Mouse (Mus musculus) liver, adult 2 months (tissue): ENCODE results near the gene Casz1. TPM values are rescaled to one million over a fixed set of nuclear protein-coding genes. Genes with fewer than 3 reads are reported as not detected.

Experiments used
- DNase-seq: peaks from one replicate; pipeline ENCODE4 v3.0.0-alpha.2; 2011; ENCODE audit warnings: low read depth, low spot score; ENCODE audit errors: extremely low read depth
- H3K27ac ChIP-seq: fragments of 200-500 bp; replicated peaks from 2 replicates; pipeline ENCODE4 v1.5.1; 2012; ENCODE audit warnings: low read depth, mild to moderate bottlenecking, control low read depth, inconsistent platforms, low read length; ENCODE audit not compliant: insufficient read depth
- H3K27me3 ChIP-seq: fragments of 200-500 bp; 2 replicates; pipeline ENCODE4 v1.6.1; 2012; ENCODE audit warnings: mild to moderate bottlenecking, moderate library complexity, low read length, inconsistent platforms; ENCODE audit not compliant: control insufficient read depth, insufficient read depth
- H3K36me3 ChIP-seq: fragments of 200-500 bp; 2 replicates; pipeline ENCODE4 v1.6.1; 2012; ENCODE audit warnings: low read length, inconsistent platforms; ENCODE audit not compliant: control insufficient read depth, insufficient read depth
- H3K4me1 ChIP-seq: fragments of 200-500 bp; 2 replicates; pipeline ENCODE4 v1.6.1; 2011; ENCODE audit warnings: low read length; ENCODE audit not compliant: control insufficient read depth, insufficient read depth
- H3K4me3 ChIP-seq: fragments of 200-500 bp; 2 replicates; pipeline ENCODE4 v1.5.1; 2011; ENCODE audit warnings: low read depth, mild to moderate bottlenecking, control low read depth, low read length, moderate library complexity; ENCODE audit not compliant: insufficient read depth
- H3K79me2 ChIP-seq: fragments of 200-500 bp; 2 replicates; pipeline ENCODE4 v1.6.1; 2012; ENCODE audit warnings: inconsistent platforms, mild to moderate bottlenecking, low read length, moderate library complexity; ENCODE audit not compliant: control insufficient read depth, insufficient read depth
- H3K9ac ChIP-seq: fragments of 200-500 bp; 2 replicates; pipeline ENCODE4 v1.6.1; 2012; ENCODE audit warnings: low read depth, mild to moderate bottlenecking, control low read depth, inconsistent platforms, low read length
- CTCF ChIP-seq: fragments of 200-500 bp; IDR thresholded peaks from 2 replicates; pipeline ENCODE4 v1.5.1; 2011; ENCODE audit warnings: low read depth, low read length, control low read depth
- POLR2A ChIP-seq: fragments of 200-500 bp; IDR thresholded peaks from 2 replicates; pipeline ENCODE4 v1.6.1; 2011; ENCODE audit warnings: low read length, control low read depth; ENCODE audit not compliant: insufficient read depth; ENCODE audit errors: extremely low read depth
- WGBS: fragments of 180-500 bp; shearing (Covaris S2); methylation state at CpG from one replicate; pipeline ENCODE4 v1.1.7; 2018; 5-methylcytosine and 5-hydroxymethylcytosine counted together
- polyA plus RNA-seq: library from polyadenylated mRNA; depleted of rRNA; stranded (reverse); fragments of >200 nt; gene quantifications from 2 replicates; pipeline ENCODE4 v1.2.3, GENCODE M21; 2012
- total RNA-seq: library from RNA; depleted of rRNA; stranded (reverse); fragments of >200 nt; gene quantifications from 2 replicates; pipeline ENCODE4 v1.2.3, GENCODE M21; 2014

The Casz1 gene
- total and polyA plus RNA-seq, 2 experiments: 0.09 to 0.24 TPM

DNA sequence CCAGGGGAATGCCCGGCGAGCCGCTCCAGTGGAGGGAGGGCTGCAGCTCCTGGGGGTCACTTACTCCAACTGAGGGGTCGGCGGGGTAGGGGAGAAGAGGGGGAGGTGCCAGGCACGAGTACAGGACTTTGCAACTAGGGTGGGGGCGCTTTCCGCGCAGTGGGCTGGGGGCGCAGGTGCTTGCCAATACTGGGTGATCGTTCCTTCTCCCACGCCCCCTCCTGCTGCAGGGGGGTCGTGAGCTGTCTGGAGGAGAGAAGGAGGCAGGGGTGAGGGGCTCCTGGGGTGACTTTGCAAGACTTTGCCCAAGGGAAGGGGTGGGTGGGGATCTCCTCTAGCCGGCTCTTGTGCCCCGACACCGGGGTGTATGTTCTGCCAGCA lies 541 bp downstream of the Casz1 start:
- H3K4me1 ChIP-seq: peaks cover 2% of the 10 kb centered on the region; the same call in 1 of the 2 replicates
- H3K4me3 ChIP-seq: peak overlapping the region; percentile 76; the same call in 1 of the 2 replicates
- no peak for TF ChIP-seq POLR2A
- no peak for TF ChIP-seq CTCF
- H3K36me3 ChIP-seq: no peaks in the 10 kb centered on the region
- WGBS: 1% methylated on average over 16 of the region's 16 CpGs
- no peak overlapping the region for H3K27ac ChIP-seq
- no peak for DNase-seq
- peaks cover 19% of the 10 kb centered on the region for H3K27me3 ChIP-seq
- no peaks in the 10 kb centered on the region for H3K79me2 ChIP-seq
- H3K9ac ChIP-seq: peak overlapping the region; percentile 65

DNA sequence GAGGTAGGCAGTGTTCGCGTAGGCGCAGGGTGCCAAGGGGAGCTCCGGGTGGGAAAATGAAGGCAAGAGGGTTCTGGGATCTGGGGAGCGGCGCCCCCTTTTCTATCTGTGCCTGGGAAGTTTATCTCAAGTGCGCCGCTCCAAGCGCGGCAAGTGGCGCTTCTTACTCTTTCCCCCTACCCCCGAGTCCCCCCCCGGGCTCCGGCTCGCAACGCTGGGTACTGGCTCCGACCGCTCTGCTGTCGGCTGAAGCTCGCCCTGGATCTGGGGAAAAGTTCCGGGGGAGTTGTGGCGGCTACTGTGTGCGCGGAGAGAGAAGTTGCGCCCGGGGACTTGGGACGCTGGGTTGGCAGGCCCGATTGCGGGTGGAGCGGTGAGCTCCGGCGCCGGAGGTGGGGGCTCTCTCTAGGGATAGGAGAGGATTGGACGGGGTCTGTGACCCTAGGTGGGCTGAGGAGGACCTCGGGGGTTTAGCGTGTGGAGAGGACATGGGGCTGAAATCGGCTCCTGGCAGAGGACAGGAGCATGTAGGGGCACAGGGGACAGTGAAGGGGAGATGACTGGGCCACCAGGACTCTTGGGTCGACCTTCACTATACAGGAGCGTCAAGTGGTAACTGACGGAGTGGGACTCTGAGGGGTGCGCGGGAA lies 1.1 kb downstream of the Casz1 start:
- H3K4me3 ChIP-seq: peak overlapping the region; percentile 76; the same call in 1 of the 2 replicates
- H3K27me3 ChIP-seq: peaks cover 19% of the 10 kb centered on the region
- H3K4me1 ChIP-seq: peaks cover 2% of the 10 kb centered on the region; the same call in 1 of the 2 replicates
- 3% methylated on average over 42 of the region's 42 CpGs for WGBS
- DNase-seq: no peak
- TF ChIP-seq CTCF: no peak
- no peak for TF ChIP-seq POLR2A
- H3K36me3 ChIP-seq: no peaks in the 10 kb centered on the region
- H3K9ac ChIP-seq: peak overlapping the region; percentile 32; the same call in 1 of the 2 replicates
- H3K27ac ChIP-seq: no peak overlapping the region
- no peaks in the 10 kb centered on the region for H3K79me2 ChIP-seq

DNA sequence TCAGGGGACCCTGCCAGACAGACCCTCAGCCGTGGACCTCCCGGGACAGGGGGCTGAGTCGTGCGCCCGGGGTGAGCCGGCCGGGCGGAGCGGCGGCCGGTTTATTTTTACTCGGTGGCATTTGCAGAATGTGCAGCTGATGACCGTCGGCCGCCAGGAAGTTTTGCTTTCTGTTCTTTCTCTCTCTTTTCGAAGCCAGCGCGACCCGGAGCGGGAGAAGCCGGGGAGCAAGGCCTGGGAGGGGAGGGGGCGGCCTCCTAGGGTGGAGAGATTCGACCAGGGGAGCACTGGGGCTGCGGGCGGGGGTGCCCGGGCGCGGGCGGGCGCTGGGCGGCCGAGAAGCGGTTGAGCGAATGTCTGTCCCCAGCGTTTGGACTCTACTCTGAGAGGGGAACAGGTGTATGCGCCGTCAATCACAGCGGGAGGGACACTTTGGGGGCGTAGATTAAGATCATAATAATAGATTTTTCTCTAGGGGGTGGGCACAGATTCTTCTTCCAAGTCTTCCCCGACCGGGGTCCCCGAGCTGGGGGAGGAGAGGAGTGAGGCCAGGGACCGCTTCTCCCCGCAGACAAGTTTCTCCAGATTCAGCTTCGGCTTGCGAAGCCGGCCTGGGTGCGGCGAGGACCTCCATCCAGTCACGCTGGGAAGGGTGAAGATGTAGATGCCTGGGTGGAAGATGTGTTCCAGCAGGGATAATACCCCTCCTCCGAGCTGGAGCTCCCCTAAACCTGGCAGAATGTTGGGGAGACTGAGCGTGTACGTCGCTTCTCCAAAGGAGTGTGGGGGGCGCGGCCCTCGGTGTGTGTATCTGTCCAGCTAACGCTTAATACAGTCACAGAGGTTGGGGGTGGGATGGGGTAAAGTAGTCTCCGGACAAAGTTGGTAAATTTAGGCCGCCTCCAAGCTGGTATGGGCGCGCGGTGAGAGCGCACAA lies 1.9 kb downstream of the Casz1 start:
- Histone ChIP-seq H3K27ac (no peak overlapping the region), H3K79me2 (no peaks in the 10 kb centered on the region), H3K27me3 (peaks cover 22% of the 10 kb centered on the region), H3K4me3 (peak overlapping the region; percentile 76; the same call in 1 of the 2 replicates), H3K4me1 (peaks cover 2% of the 10 kb centered on the region; the same call in 1 of the 2 replicates), H3K9ac (peak overlapping the region; percentile 32), H3K36me3 (no peaks in the 10 kb centered on the region)
- no peak for TF ChIP-seq CTCF
- no peak for TF ChIP-seq POLR2A
- no peak for DNase-seq
- WGBS: 2% methylated on average over 64 of the region's 64 CpGs

DNA sequence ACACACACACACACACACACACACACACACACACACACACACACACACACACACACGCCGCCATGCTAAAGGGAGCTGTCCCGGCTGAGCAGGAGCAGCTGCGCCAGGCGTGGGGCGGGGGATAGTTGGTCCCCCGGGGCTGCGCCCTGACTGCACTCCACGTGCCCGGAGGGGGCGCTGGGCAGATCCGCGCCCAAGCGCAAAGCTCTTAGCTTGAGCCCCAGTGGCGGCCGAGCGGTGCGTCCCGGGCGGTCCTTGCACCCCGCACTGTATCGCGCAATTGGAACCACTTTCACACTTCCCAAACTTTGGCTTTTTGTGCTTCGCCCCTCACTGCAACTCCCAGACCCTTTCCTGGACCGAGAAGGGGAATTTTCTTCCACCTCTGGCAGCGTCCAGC lies 2.6 kb downstream of the Casz1 start:
- no peaks in the 10 kb centered on the region for H3K79me2 ChIP-seq
- 2% methylated on average over 22 of the region's 26 CpGs for WGBS
- peaks cover 2% of the 10 kb centered on the region; the same call in 1 of the 2 replicates for H3K4me1 ChIP-seq
- peaks cover 22% of the 10 kb centered on the region for H3K27me3 ChIP-seq
- H3K9ac ChIP-seq: no peak overlapping the region
- H3K4me3 ChIP-seq: peak overlapping the region; percentile 46; the same call in 1 of the 2 replicates
- H3K27ac ChIP-seq: no peak overlapping the region
- TF ChIP-seq CTCF (no peak), POLR2A (no peak)
- DNase-seq: no peak
- no peaks in the 10 kb centered on the region for H3K36me3 ChIP-seq

DNA sequence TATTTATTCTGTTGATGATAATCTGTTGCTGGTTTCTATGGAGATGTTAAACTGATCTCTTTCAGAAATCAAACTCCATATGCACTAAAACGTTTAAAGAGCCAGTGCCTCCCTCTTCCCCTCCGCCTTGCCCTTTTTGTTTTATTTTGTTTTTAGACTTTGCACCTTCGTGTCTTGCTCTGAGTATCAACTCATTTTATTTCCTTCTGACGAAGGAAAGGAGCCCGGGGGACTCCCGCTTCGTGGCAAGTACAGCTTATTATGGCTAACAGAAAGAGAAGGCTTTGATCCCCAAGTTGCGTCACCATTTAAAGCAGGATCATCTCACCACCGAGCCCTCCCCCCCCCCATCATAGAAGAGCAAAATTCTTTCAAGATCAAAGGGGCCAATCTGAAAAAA lies 3.2 kb downstream of the Casz1 start:
- TF ChIP-seq POLR2A (no peak), CTCF (no peak)
- no peak overlapping the region for H3K9ac ChIP-seq
- peaks cover 22% of the 10 kb centered on the region for H3K27me3 ChIP-seq
- H3K79me2 ChIP-seq: no peaks in the 10 kb centered on the region
- WGBS: 16% methylated on average over 9 of the region's 9 CpGs
- DNase-seq: no peak
- no peaks in the 10 kb centered on the region for H3K36me3 ChIP-seq
- H3K27ac ChIP-seq: no peak overlapping the region
- H3K4me3 ChIP-seq: no peak overlapping the region
- peaks cover 2% of the 10 kb centered on the region; the same call in 1 of the 2 replicates for H3K4me1 ChIP-seq

DNA sequence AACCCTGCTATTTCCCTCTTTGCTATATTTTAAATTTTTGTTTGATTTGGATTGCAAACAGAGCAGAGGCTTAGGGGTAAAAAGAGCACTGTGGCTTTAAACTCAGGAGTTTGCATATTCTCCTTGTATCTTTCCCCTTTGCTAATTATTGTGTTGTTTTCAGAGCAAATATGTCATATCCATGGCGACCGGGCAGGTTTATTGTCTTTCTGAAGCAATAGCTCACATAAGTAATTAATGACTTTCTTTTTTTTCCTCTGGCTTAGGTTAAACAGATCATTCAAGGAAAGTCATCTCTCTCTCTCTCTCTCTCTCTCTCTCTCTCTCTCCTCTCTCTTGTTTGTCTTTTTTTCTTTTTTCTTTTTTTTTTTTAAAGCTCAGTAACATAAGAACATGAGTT lies 4.6 kb downstream of the Casz1 start:
- H3K4me1 ChIP-seq: peaks cover 2% of the 10 kb centered on the region; the same call in 1 of the 2 replicates
- DNase-seq: no peak
- H3K27ac ChIP-seq: no peak overlapping the region
- H3K36me3 ChIP-seq: no peaks in the 10 kb centered on the region
- no peaks in the 10 kb centered on the region for H3K79me2 ChIP-seq
- H3K27me3 ChIP-seq: peaks cover 22% of the 10 kb centered on the region
- WGBS: 16% methylated on average over 2 of the region's 2 CpGs
- no peak overlapping the region for H3K4me3 ChIP-seq
- TF ChIP-seq CTCF: no peak
- TF ChIP-seq POLR2A: no peak
- no peak overlapping the region for H3K9ac ChIP-seq
